Mouse (Mus musculus): ENCODE measurements around the gene Gm20830.
"Not testable (repeated sequence)": the region's sequence is repeated elsewhere in the genome, so short reads cannot be mapped to it uniquely, and the experiment has no call there.

The Gm20830 gene

GRCm38 (mm10) chrY:6918182-6918581 lies at the start of gene Gm20830:
TSS of gene Gm20830 (minus strand) at chrY:6918282.
- not testable (repeated sequence) for DNase-seq (ENCODE audit: low spot score)
